Mouse (Mus musculus) liver, postnatal 0 days (tissue): ENCODE measurements at regions not wholly inside any gene's neighbourhood (a gene's known extent, or its start where the extent isn't known, plus 50 kb on each side); places are given as distances from the start of the nearest gene placed in this dataset.

Source experiments
- CTCF ChIP-seq: sonication (generic); IDR thresholded peaks from 2 replicates; pipeline ENCODE4 v1.5.1; 2016; ENCODE audit warnings: antibody characterized with exemption, low read depth
- EP300 ChIP-seq: IDR thresholded peaks from 2 replicates; pipeline ENCODE4 v1.6.1; 2016; ENCODE audit warnings: antibody characterized with exemption, low read depth, mild to moderate bottlenecking

DNA sequence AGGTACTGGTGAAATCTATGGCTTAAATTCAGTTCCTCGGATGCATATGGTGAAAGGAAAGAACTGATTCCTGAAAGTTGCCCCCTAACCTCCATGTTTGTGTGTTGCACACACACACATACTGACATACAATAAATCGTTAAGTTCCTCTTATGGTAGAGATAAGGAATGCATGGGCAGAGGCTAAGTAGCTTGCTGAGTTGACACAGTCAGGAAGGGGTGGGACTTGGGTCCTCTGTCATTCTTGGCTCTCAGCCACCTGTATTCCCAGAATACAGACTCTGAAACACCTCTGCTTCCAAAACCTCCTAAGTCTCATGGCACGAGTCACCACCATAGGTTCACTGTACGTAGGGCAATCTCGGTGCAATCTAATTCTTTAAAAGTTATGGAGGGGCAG lies 70.0 kb upstream of the Tgfbr2 start:
- TF ChIP-seq CTCF (no peak), EP300 (no peak)
